Mouse (Mus musculus) thymus, adult 2 months (tissue): ENCODE measurements around the gene Gtf3a.

Experiments used
- CTCF ChIP-seq: fragments of 200-500 bp; IDR thresholded peaks from 2 replicates; pipeline ENCODE4 v1.5.1; 2012; ENCODE audit warnings: mild to moderate bottlenecking, control low read depth, low read length, moderate library complexity, borderline replicate concordance; ENCODE audit not compliant: control insufficient read depth, poor library complexity, insufficient read depth; ENCODE audit errors: extremely low read depth
- POLR2A ChIP-seq: fragments of 200-500 bp; IDR thresholded peaks from 2 replicates; pipeline ENCODE4 v1.6.1; 2012; ENCODE audit warnings: mild to moderate bottlenecking, low read length, control low read depth, moderate library complexity; ENCODE audit not compliant: control insufficient read depth, poor library complexity, insufficient read depth; ENCODE audit errors: extremely low read depth

DNA sequence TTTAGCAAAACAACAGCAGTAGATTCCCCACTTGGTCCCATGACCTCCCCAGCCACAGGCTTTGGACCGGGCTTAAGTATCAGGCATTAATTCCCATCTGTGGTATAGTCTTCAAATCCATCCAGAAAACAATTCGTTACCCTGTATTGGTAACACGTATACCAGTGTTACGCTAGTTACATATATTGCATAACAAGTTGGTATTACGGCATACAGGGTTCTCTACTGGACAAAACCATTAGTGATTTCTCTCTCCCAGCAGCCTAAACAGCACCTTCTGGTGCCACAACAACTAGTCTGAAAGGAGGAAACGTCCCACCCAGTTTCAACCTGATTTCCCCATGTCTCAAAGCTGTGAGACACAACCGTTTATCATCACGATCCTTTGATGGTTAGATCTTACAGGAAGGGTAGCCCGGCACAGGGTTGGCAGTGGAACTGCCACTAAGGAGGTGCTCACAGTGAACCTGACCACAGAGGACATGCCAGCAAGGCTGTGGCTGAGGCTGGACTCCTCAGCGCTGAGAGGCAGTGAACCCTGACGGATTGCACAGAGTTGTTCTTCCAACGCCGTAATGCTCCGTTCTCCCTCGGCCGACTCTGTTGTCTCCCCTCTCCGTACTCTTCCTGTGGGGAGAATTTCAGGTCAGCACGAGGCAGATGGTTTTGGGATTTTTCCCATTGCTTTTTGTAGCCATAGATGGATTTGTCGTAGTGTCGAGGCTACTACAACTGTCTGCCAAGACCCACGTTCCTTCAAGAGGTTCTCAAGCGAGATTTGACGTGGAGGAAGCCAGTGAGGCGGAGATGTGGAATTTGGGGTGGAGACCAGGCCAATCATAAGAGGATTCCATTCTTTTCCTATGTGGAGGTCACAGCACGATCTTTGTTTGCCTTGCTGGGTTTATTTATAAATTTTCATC lies 25.7 kb downstream of the Gtf3a start:
- TF ChIP-seq CTCF (no peak), POLR2A (no peak)
